Mouse (Mus musculus): Measurements from ENCODE around the gene Pik3r2.

GRCm38 (mm10) chr8:70771217-70771616 lies 5.3 kb downstream of the Pik3r2 start:
- no peak for TF ChIP-seq CTCF (IDR thresholded peaks at IDR 0.05; ENCODE audit: low read depth)
- TF ChIP-seq EP300 (IDR thresholded peaks at IDR 0.05; ENCODE audit: low read depth) = no peak

Data from heart, postnatal 0 days (tissue).